Mouse (Mus musculus) fat pad, adult 2 months (tissue): ENCODE data around the gene Ttc8.

Experiments used
- DNase-seq: peaks from one replicate; pipeline ENCODE4 v3.0.0-alpha.2; 2011; ENCODE audit warnings: low read depth, low spot score; ENCODE audit errors: extremely low read depth

Gene Ttc8

GRCm38 (mm10) chr12:99024430-99024960 is 104.1 kb downstream of the Ttc8 start:
- DNase-seq, result no peak

- DNase-seq, result no peak
These were observed 105.9 kb downstream of the Ttc8 start for GRCm38 (mm10) chr12:99026291-99026690.

DNA sequence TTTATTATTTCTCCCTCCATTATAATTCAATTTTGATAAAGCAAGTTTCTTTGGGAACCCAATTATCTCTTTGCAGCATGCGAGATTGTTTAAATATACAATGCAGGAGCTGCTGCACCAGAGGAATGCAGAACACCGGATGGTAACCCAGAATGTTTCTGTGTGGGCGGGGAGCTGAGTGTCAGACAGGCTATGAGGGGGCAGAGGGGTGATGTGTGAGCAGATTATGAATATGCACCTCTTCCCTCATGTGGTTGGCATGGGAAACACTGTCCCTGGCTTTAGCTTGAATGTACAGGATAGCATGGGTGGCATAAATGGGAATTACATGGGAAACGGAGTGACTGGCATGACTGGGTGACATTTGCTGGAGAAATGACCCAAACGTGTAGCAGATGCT is 108.3 kb downstream of the Ttc8 start:
- no peak for DNase-seq

DNA sequence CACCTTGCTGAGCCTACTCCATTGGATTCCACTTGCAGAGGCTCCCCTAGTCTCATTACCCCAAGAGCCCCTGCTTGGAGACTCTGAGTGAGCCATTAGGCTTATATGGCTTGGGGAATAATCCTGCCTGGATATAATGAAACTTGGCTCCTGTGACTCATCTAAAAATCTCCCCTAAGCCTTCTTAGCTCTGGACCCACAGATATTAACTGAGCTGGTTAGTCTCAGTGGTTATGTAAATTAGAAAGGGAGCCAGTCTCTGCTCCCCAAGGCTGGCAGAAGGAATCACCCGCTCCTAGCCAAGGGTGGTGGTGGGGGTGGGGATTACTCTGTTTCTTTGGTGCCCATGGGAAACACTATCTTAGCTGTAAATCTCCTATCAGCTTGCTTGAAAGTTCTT is 109.6 kb downstream of the Ttc8 start:
- no peak for DNase-seq
